Mouse (Mus musculus) monocyte, adult 2 months (primary cell): ENCODE data around the gene F2rl1.

Experiments
- DNase-seq, 2 experiments: peaks; one replicate each; pipeline ENCODE4 v3.0.0; 2022; ENCODE audit warnings: low spot score in 2 of 2, low read depth in 1 of 2

The F2rl1 gene

GRCm38 (mm10) chr13:95524674-95525491 lies at the start of gene F2rl1:
Gene F2rl1 (minus strand): TSS chr13:95525227.
- DNase-seq = no peak

- DNase-seq = no peak
Measured at GRCm38 (mm10) chr13:95570877-95571276, 45.9 kb upstream of the F2rl1 start.

GRCm38 (mm10) chr13:95569326-95569725 lies 44.3 kb upstream of the F2rl1 start:
- DNase-seq = no peak

GRCm38 (mm10) chr13:95568336-95568735 lies 43.3 kb upstream of the F2rl1 start:
- DNase-seq = no peak

GRCm38 (mm10) chr13:95566841-95567551 lies 42.0 kb upstream of the F2rl1 start:
- DNase-seq = no peak

- DNase-seq = peak; percentile 6 to 12
Measured at GRCm38 (mm10) chr13:95563693-95564092, 38.7 kb upstream of the F2rl1 start.

GRCm38 (mm10) chr13:95563066-95563610 lies 38.1 kb upstream of the F2rl1 start:
- DNase-seq = no peak

- DNase-seq = no peak
Measured at GRCm38 (mm10) chr13:95557326-95557725, 32.3 kb upstream of the F2rl1 start.

GRCm38 (mm10) chr13:95553885-95554492 lies 29.0 kb upstream of the F2rl1 start:
- no peak for DNase-seq

- DNase-seq = no peak
Measured at GRCm38 (mm10) chr13:95550636-95551370, 25.8 kb upstream of the F2rl1 start.

- DNase-seq = no peak
Measured at GRCm38 (mm10) chr13:95549421-95549820, 24.4 kb upstream of the F2rl1 start.

- DNase-seq = no peak
Measured at GRCm38 (mm10) chr13:95548856-95549255, 23.8 kb upstream of the F2rl1 start.

- no peak for DNase-seq
Measured at GRCm38 (mm10) chr13:95548291-95548789, 23.3 kb upstream of the F2rl1 start.

GRCm38 (mm10) chr13:95547090-95547611 lies 22.1 kb upstream of the F2rl1 start:
- DNase-seq = no peak

GRCm38 (mm10) chr13:95546251-95546650 lies 21.2 kb upstream of the F2rl1 start:
- no peak for DNase-seq

GRCm38 (mm10) chr13:95545729-95546186 lies 20.7 kb upstream of the F2rl1 start:
- DNase-seq = no peak

GRCm38 (mm10) chr13:95538021-95538420 lies 13.0 kb upstream of the F2rl1 start:
- no peak for DNase-seq

GRCm38 (mm10) chr13:95536117-95536493 lies 11.1 kb upstream of the F2rl1 start:
- no peak for DNase-seq

GRCm38 (mm10) chr13:95535461-95536116 lies 10.6 kb upstream of the F2rl1 start:
- no peak for DNase-seq

GRCm38 (mm10) chr13:95535026-95535425 lies 10.0 kb upstream of the F2rl1 start:
- no peak for DNase-seq
